Mouse (Mus musculus) bone marrow, adult 2 months (tissue): Measurements from ENCODE around the gene Inpp5d.

Experiments used
- CTCF ChIP-seq: fragments of 200-500 bp; IDR thresholded peaks from 2 replicates; pipeline ENCODE4 v1.5.1; 2011; ENCODE audit warnings: low read length, control low read depth; ENCODE audit not compliant: control insufficient read depth, insufficient read depth
- POLR2A ChIP-seq: fragments of 200-500 bp; IDR thresholded peaks from 2 replicates; pipeline ENCODE4 v1.6.1; 2011; ENCODE audit warnings: low read depth, mild to moderate bottlenecking, control low read depth, low read length, borderline replicate concordance; ENCODE audit not compliant: control insufficient read depth

DNA sequence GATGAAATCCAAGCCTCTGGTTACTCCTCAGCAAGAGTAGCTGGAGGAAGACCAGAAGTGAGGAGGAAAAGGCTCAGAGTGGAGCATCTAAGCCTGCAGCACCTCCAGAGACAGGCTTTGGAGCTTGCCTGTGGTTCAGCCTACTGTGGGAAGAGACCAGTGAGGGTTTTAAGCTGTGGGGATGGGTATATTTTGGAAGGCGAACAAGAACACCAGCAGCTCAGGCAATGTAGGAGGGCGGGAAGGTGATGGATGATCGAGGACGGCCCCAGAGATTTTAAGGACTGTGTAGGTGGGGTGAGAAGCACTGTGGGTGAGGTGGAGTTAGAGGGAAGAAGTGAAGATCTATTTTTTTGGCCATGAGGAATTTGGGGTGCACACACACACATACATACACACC, 60.8 kb downstream of the Inpp5d start:
- TF ChIP-seq CTCF (no peak), POLR2A (no peak)
